Mouse (Mus musculus): ENCODE results near the gene Akr1c18. TPM values are rescaled to one million over a fixed set of nuclear protein-coding genes. Genes with fewer than 3 reads are reported as not detected.

Gene Akr1c18
- total RNA-seq (2023): under 1 TPM; 0.31 to 0.46 TPM

DNA sequence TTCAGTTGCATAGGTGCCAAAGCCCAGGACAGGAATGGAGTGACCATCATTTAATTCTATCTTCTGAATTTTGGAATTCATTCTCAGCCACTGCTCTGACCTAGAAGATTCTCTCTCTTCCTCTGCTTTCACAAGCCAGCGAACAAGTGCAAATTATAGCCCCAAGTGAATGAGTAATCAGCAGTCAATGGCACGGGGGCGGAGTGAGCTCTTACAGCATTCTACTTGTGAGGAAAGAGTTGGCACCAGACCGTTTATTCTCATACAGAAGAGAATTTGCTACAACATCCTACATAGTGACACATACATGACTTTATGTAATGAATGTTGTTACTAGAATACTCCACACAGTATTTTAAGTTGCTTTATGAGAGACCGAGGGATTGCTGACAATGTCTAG is at the start of gene Akr1c18:
Gene Akr1c18, minus strand, starts transcription at position 137 of the 400 bp plus-strand sequence.

DNA sequence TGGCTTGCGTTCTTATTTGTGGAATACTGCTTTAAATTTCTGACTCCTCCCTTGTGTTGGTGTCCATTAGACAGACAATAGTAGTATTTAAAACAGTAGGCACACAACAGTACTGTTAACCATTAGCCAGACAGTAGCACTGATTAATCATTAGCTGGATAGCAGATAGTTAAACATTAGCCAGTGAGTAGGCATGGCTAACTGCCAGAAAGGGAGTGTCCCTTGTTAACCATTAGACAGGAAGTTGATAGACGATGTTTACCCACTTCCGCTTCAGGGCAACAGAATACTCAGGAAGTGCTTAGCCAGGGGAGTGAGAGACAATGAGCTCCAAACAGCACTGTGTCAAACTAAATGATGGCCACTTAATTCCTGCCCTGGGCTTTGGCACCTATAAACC is 40.5 kb upstream of the Akr1c18 start, which contains the start of gene Akr1c13:
Gene Akr1c13, plus strand, starts transcription at position 247 of the 400 bp plus-strand sequence.

Other genes starting within 250 kb of the Akr1c18 start
- gene Net1, start 232.4 kb downstream of the Akr1c18 start, total RNA-seq (2023): 10 to 100 TPM; 18.1 to 23.9 TPM
- not detected for gene Tubal3, start 232.4 kb downstream of the Akr1c18 start, total RNA-seq (2023)
- gene Ucn3, start 205.3 kb downstream of the Akr1c18 start, total RNA-seq (2023): not detected
- gene Akr1c14, start 101.6 kb downstream of the Akr1c18 start, total RNA-seq (2023): not detected
- gene Akr1c13, start 40.5 kb upstream of the Akr1c18 start, total RNA-seq (2023): 1 to 10 TPM; 7.3 to 9.6 TPM
- gene Akr1c19, start 78.0 kb upstream of the Akr1c18 start, total RNA-seq (2023): not detected
- not detected for gene Akr1c12, start 128.8 kb upstream of the Akr1c18 start, total RNA-seq (2023)

Data from neutrophil, adult 83 days (primary cell).